Mouse (Mus musculus) spleen, adult 2 months (tissue): Measurements from ENCODE around the gene Xpr1. TPM values are rescaled to one million over a fixed set of nuclear protein-coding genes. Genes with fewer than 3 reads are reported as not detected.

Source experiments
- DNase-seq, 2 experiments: peaks; one replicate each; pipeline versions ENCODE4 v3.0.0 to v3.0.0-alpha.2; 2012 to 2021; ENCODE audit warnings: low spot score in 2 of 2, low read depth in 1 of 2
- H3K27ac ChIP-seq: fragments of 200-500 bp; 2 replicates; pipeline ENCODE4 v1.5.1; 2012; ENCODE audit warnings: low read length, inconsistent platforms; ENCODE audit not compliant: insufficient read depth
- H3K27me3 ChIP-seq: fragments of 200-500 bp; 2 replicates; pipeline ENCODE4 v1.6.1; 2012; ENCODE audit warnings: mild to moderate bottlenecking, moderate library complexity, low read length, inconsistent platforms; ENCODE audit not compliant: control insufficient read depth, insufficient read depth
- H3K36me3 ChIP-seq: fragments of 200-500 bp; 2 replicates; pipeline ENCODE4 v1.6.1; 2012; ENCODE audit warnings: mild to moderate bottlenecking, low read length, inconsistent platforms; ENCODE audit not compliant: control insufficient read depth, insufficient read depth
- H3K4me1 ChIP-seq: fragments of 200-500 bp; 2 replicates; pipeline ENCODE4 v1.6.1; 2011; ENCODE audit warnings: inconsistent platforms; ENCODE audit not compliant: control insufficient read depth, insufficient read depth, insufficient read length
- H3K4me3 ChIP-seq: fragments of 200-500 bp; 2 replicates; pipeline ENCODE4 v1.5.1; 2011; ENCODE audit warnings: mild to moderate bottlenecking, inconsistent platforms; ENCODE audit not compliant: insufficient read depth, insufficient read length; ENCODE audit errors: extremely low read depth
- CTCF ChIP-seq: fragments of 200-500 bp; IDR thresholded peaks from 2 replicates; pipeline ENCODE4 v1.5.1; 2011; ENCODE audit warnings: mild to moderate bottlenecking, inconsistent platforms; ENCODE audit not compliant: insufficient read depth, insufficient read length, insufficient replicate concordance; ENCODE audit errors: extremely low read depth
- POLR2A ChIP-seq: fragments of 200-500 bp; IDR thresholded peaks from 2 replicates; pipeline ENCODE4 v1.6.1; 2011; ENCODE audit warnings: low read depth, low read length, inconsistent platforms
- WGBS: fragments of 180-500 bp; shearing (Covaris S2); methylation state at CpG from one replicate; pipeline ENCODE4 v1.1.7; 2018; 5-methylcytosine and 5-hydroxymethylcytosine counted together
- polyA plus RNA-seq: library from polyadenylated mRNA; depleted of rRNA; stranded (reverse); fragments of >200 nt; gene quantifications from 2 replicates; pipeline ENCODE4 v1.2.3, GENCODE M21; 2012

The Xpr1 gene
- polyA plus RNA-seq, 1 experiment: 6.2 TPM

DNA sequence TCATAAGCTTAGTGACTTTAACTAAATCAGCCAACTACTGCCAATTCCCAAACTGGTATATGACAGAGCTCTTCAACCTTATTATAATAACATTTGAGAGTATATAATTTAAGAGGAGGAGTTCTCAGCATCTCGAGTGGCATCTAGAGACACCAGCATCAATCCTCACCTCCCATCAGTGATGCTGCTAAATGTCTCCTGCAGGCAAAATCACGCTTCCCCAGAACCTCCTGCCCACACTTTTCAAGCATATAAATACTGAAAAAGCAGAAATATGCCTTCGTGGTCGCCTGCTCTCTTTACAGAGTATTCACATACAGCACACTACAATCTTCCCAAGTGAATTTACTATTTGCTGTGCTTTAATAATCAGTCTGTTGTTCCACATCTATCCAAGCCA, 30.7 kb downstream of the Xpr1 start:
- TF ChIP-seq POLR2A: no peak
- no peak for TF ChIP-seq CTCF
- H3K36me3 ChIP-seq: peaks cover 4% of the 10 kb centered on the region
- H3K27ac ChIP-seq: no peak overlapping the region
- H3K4me3 ChIP-seq: no peak overlapping the region
- DNase-seq: no peak
- H3K27me3 ChIP-seq: no peaks in the 10 kb centered on the region
- no peaks in the 10 kb centered on the region for H3K4me1 ChIP-seq
- 67% methylated on average over 4 of the region's 4 CpGs for WGBS

DNA sequence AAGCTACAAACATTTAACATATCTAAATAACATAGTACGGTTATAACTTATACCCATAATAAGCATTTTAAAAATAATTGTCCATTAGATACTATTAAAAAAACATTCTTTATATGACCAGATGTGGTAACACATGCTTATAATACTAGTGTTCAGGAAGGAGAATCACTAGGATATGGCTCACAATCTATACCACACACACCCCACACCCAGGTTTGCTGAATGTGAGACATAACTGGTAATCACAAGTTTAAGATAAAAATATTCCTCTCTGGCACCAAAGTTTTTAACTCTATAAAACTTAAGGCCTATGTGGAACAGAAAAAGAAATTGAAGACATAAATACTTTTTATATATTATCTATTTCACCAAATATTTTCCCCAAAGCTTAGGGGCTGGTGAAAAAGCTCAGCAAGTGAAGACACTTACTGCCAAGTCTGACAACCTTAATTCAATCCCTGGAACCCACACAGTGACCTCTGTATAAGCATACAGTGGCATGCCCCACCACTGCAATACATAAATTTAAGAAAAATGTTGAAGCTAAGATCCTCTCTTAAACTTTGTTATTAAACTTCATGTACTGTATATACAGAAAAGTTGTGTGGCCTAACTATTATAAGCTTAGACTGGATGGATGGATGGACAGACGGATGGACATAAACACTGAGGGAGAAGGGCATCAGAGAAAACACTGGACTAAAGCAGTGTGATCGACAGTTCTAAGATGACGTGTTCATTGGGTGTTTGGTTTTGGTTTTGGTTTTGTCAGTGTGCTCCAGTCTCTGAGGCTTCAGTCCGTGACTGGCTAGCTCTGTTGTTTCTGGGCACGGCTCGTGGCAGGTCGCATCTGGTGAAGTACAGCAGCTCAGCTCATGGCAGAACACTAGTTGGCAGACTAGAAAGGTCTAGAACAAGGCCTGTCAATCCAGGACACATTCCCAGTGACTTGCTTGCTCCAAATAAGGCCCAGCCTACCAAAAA, 33.6 kb downstream of the Xpr1 start:
- DNase-seq: no peak
- Histone ChIP-seq H3K27me3 (no peaks in the 10 kb centered on the region), H3K4me1 (no peaks in the 10 kb centered on the region), H3K4me3 (no peak overlapping the region), H3K27ac (no peak overlapping the region), H3K36me3 (peaks cover 4% of the 10 kb centered on the region)
- TF ChIP-seq CTCF (no peak), POLR2A (no peak)
- 91% methylated on average over 8 of the region's 8 CpGs for WGBS

DNA sequence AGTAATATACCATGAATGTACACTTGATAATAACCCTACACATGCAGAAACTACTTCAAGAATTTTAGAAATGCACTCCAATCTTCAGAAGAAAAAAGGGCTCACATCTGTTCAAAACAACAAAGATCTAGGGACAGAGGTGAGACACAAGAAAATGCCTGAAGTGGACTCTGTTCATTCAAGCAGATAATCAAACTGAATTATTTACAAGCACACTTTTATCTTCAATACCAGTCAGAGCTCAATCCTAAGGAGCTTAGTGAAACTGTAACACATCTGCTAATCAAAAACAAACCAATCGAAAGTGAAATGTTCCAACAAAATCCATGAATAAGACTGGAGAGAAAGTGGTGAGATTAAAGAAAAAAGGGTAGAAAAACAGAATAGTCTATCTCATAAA, 35.3 kb downstream of the Xpr1 start:
- no peak overlapping the region for H3K27ac ChIP-seq
- no peak for DNase-seq
- TF ChIP-seq POLR2A: no peak
- no peak for TF ChIP-seq CTCF
- WGBS: 88% methylated on average over 1 of the region's 1 CpGs
- peaks cover 4% of the 10 kb centered on the region for H3K36me3 ChIP-seq
- H3K27me3 ChIP-seq: no peaks in the 10 kb centered on the region
- H3K4me1 ChIP-seq: no peaks in the 10 kb centered on the region
- no peak overlapping the region for H3K4me3 ChIP-seq

DNA sequence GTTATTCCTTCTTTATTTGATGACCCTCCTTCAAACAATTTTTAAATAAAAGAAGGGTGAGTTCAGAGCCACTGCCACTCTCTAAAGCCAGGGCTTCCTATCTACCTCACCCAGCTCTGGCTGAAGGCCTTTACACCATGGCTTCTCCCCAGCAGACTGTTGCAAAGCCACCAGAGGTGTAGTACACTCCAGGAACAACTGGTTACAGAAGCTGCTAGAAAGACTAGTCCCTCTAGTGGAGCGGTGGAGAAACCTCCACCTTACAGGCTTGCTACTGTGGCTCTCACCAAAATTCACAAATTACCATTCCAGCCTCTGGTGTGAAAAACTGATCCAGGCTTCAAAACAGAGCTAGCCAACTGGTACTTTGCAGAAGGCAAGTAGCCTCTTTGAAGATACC, 37.9 kb downstream of the Xpr1 start:
- H3K4me1 ChIP-seq: no peaks in the 10 kb centered on the region
- WGBS: 97% methylated on average over 1 of the region's 1 CpGs
- no peak for TF ChIP-seq POLR2A
- TF ChIP-seq CTCF: no peak

DNA sequence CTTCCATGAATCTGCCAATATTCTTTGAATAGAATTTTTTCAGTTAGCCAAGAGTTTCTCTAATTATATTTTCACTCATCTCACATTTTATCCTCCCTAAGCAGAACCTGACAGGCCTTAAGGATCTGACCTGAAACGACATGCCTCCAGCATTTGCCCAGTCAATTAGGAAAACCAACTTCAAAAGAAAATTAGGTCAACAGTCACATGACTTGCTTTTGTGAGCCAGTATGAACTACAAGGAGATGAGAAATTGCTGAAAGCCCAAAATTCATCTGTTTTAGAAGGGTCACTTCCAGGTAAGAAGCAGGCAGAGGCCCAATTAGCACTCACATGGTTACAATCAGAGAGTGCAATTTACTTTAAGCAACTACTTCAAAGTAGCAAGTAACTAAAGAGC, 44.4 kb downstream of the Xpr1 start:
- 92% methylated on average over 1 of the region's 1 CpGs for WGBS
- H3K4me3 ChIP-seq: no peak overlapping the region
- no peak overlapping the region for H3K27ac ChIP-seq
- no peaks in the 10 kb centered on the region for H3K36me3 ChIP-seq
- TF ChIP-seq POLR2A: no peak
- H3K4me1 ChIP-seq: no peaks in the 10 kb centered on the region
- no peaks in the 10 kb centered on the region for H3K27me3 ChIP-seq
- DNase-seq: no peak

More for the DNA sequence above, 37.9 kb downstream of the Xpr1 start:
- Histone ChIP-seq H3K36me3 (peaks cover 4% of the 10 kb centered on the region), H3K27me3 (no peaks in the 10 kb centered on the region), H3K4me3 (no peak overlapping the region), H3K27ac (no peak overlapping the region)
- DNase-seq: no peak

DNA sequence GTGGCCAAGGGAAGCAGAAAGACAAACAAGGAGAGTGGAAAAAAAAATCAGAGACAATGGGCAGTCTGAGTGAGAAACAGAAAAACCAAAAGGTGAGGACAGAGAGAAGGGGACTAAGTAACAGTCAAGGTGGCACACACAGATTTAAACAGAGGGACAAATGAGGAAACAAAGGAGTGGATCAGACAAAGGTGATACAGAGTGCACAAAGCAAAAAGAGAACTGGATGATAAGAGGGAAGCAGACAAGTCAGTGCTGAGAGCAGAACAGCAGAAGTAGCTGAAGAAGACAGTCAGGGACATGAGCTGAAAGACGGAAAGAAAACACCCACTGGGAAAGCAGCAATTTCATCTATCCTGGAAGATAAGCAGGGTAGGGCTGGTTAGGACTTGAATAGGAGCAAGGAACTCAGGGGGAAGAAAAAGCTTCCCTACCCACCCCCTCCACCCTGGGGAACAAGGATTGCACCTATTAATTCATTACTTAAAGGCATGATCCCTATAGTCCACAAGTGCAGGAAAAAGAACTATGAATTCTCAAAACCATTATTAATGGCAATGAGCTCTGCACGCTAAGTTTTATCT, 47.0 kb downstream of the Xpr1 start:
- TF ChIP-seq POLR2A (no peak), CTCF (no peak)
- Histone ChIP-seq H3K4me1 (peaks cover 3% of the 10 kb centered on the region; the same call in 1 of the 2 replicates), H3K4me3 (no peak overlapping the region), H3K36me3 (no peaks in the 10 kb centered on the region), H3K27me3 (no peaks in the 10 kb centered on the region), H3K27ac (no peak overlapping the region)
- 81% methylated on average over 2 of the region's 2 CpGs for WGBS
- DNase-seq: no peak

DNA sequence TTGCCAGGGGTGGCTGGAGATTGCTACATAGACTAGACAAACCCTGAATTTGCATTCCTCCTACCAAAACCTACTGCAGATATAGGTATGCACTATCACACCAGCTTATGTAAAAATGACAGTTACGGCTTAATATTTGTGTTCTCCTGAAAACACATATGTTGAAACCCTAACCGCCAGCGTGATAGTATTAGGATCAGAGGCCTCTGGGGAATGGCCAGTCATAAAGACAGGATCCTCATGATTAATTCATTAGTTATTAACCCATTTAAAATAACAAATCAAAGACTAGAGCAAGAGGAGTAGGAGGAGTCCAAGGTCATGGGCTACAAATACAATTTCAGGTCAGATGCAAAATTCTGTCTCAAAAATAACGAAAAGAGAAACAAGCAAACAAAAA, 50.8 kb downstream of the Xpr1 start:
- WGBS: 94% methylated on average over 4 of the region's 4 CpGs

More for the DNA sequence above, 50.8 kb downstream of the Xpr1 start:
- no peak for TF ChIP-seq POLR2A
- no peak for TF ChIP-seq CTCF
- H3K27ac ChIP-seq: no peak overlapping the region
- peaks cover 4% of the 10 kb centered on the region; the same call in 1 of the 2 replicates for H3K4me1 ChIP-seq
- no peaks in the 10 kb centered on the region for H3K36me3 ChIP-seq
- H3K27me3 ChIP-seq: no peaks in the 10 kb centered on the region
- no peak for DNase-seq
- H3K4me3 ChIP-seq: no peak overlapping the region
